In genomic region chr1:82316111-82316745, GRCm38 (mm10) we compare ENCODE assay signal across 8 mouse cellular contexts. TPM values are rescaled to one million over a fixed set of nuclear protein-coding genes. Genes with fewer than 3 reads are reported as not detected.
A peak's percentile ranks its signal among the peaks of the same experiment; 100 is the strongest.
DNase-seq lines count a peak whose midpoint lies in the region; ATAC-seq lines count a peak whose summit lies in the region.

Gene Rhbdd1 (plus strand): TSS chr1:82316452.

- no peaks in the 10 kb centered on the region for H3K9me3 ChIP-seq in hindbrain, embryonic 16.5 days (ENCODE audit: control insufficient read depth, low read length)

- H3K36me3 ChIP-seq in hindbrain, embryonic 16.5 days (ENCODE audit: control insufficient read depth, insufficient read depth, low read length): no peaks in the 10 kb centered on the region
- no peaks in the 10 kb centered on the region for H3K36me3 ChIP-seq in macrophage (ENCODE audit: inconsistent target)

- peak within 1 kb of the TSS; percentile 72 for H3K4me2 ChIP-seq in hindbrain, embryonic 16.5 days (ENCODE audit: low read length)

- peak within 1 kb of the TSS; percentile 94 for H3K27ac ChIP-seq in hindbrain, embryonic 16.5 days (ENCODE audit: low read depth, low read length)
- peak within 1 kb of the TSS; percentile 54 for H3K27ac ChIP-seq in macrophage

- H3K79me2 ChIP-seq in macrophage (ENCODE audit: inconsistent target): peaks cover 45% of the 10 kb centered on the region

- peaks cover 14% of the 10 kb centered on the region for H3K4me1 ChIP-seq in hindbrain, embryonic 16.5 days (ENCODE audit: control insufficient read depth, insufficient read depth, low read depth, low read length)

- WGBS in hindbrain, embryonic 16.5 days: 3% methylated on average over 47 of the region's 47 CpGs
- 7% methylated on average over 46 of the region's 47 CpGs for WGBS in macrophage (ENCODE audit: missing documents)

- DNase-seq in WW6 (ENCODE audit: low read depth, low spot score): peak; percentile 86
- DNase-seq in cerebellum, postnatal 4 days (ENCODE audit: low spot score in 2 of 2): peak; percentile 94 to 98
- peak; percentile 97 for DNase-seq in gastrocnemius, adult 18-20 months (ENCODE audit: low spot score)
- peak; percentile 98 to 99 for DNase-seq in left cerebral cortex, adult 18-20 months (ENCODE audit: low spot score in 2 of 2)
- peak; percentile 99 for DNase-seq in right cerebral cortex, adult 18-20 months
- peak; percentile 89 for DNase-seq in urinary bladder, postnatal 10 days (ENCODE audit: low spot score)

- H3K27me3 ChIP-seq in hindbrain, embryonic 16.5 days (replicated peaks; ENCODE audit: control insufficient read depth, insufficient read depth, low read length): no peaks in the 10 kb centered on the region

- peak within 1 kb of the TSS; percentile 91 for H3K9ac ChIP-seq in hindbrain, embryonic 16.5 days (ENCODE audit: low read depth, low read length)

- ATAC-seq in hindbrain, embryonic 16.5 days: peak; percentile 99

- peak within 1 kb of the TSS; percentile 70 for H3K4me3 ChIP-seq in hindbrain, embryonic 16.5 days (ENCODE audit: low read length)
- peak within 1 kb of the TSS; percentile 74 for H3K4me3 ChIP-seq in macrophage (ENCODE audit: inconsistent target)

RNA-seq across cellular contexts. Expression of gene Rhbdd1, which starts in this region (rescaled TPM):
- total RNA-seq in gastrocnemius, adult 18-20 months (2021): 1 to 10 TPM; 7.4 to 8.4 TPM
- polyA plus RNA-seq in hindbrain, embryonic 16.5 days (2015; fragmentation: Nextera tagmentation; extraction: Ambion mirVana): 3.8 and 4.5 TPM in 2 replicates
- total RNA-seq in left cerebral cortex, adult 18-20 months (2021): 1 to 10 TPM; 6.2 to 6.6 TPM
- 10 to 100 TPM; 10.4 to 45.2 (median 30.0) TPM for total RNA-seq in macrophage (2018; cell fraction: chromatin; rRNA removed)
- total RNA-seq in macrophage (2018; cell fraction: cytosol; rRNA removed): 10 to 100 TPM; 18.8 to 42.0 (median 31.4) TPM
- total RNA-seq in macrophage (2018; cell fraction: nucleus; rRNA removed): 10 to 100 TPM; 19.8 to 81.1 (median 55.9) TPM
- polyA plus RNA-seq in macrophage (2018): 21.1 to 26.6 TPM (median 21.3 TPM) in 3 replicates

Comparison
In these comparisons a context has a peak if more than half of its experiments do, and no peak if none do; other contexts are left out.
1. Peak in every context shown above with its lines: DNase-seq, ATAC-seq, H3K4me3 ChIP-seq and H3K27ac ChIP-seq.